ENCODE assay signal across 8 mouse cellular contexts in genomic region chr14:27596265-27596664, GRCm38 (mm10). TPM values are rescaled to one million over a fixed set of nuclear protein-coding genes. Genes with fewer than 3 reads are reported as not detected.
DNase-seq lines count a peak whose midpoint lies in the region; ATAC-seq and TF ChIP-seq lines count a peak whose summit lies in the region.

No protein-coding gene starts in this region.

- no peak overlapping the region for H3K9ac ChIP-seq in midbrain, embryonic 11.5 days (ENCODE audit: low read length)
- H3K9ac ChIP-seq in midbrain, embryonic 15.5 days, result no peak overlapping the region
- no peak overlapping the region for H3K9ac ChIP-seq in limb, embryonic 14.5 days (ENCODE audit: low read depth, low read length, severe bottlenecking)

- intact Hi-C loops in gastrocnemius, adult 2 months (cut with DNase I), result loop anchor here (1.0 kb wide), 1 partner anchor 145 kb away; no protein-coding TSS in a partner anchor

- no peak for TF ChIP-seq POLR2A in limb, embryonic 14.5 days (IDR thresholded peaks at IDR 0.05; ENCODE audit: borderline replicate concordance, extremely low read depth, insufficient read depth, insufficient read length)
- no peak for TF ChIP-seq POLR2A in olfactory bulb, adult 2 months (IDR thresholded peaks at IDR 0.05; ENCODE audit: insufficient read depth, low read depth, low read length)
- no peak for TF ChIP-seq POLR2A in thymus, adult 2 months (IDR thresholded peaks at IDR 0.05; ENCODE audit: control insufficient read depth, extremely low read depth, insufficient read depth, low read length, poor library complexity)

- ATAC-seq in midbrain, embryonic 11.5 days (ENCODE audit: low FRiP score), result peak; percentile 70
- no peak for ATAC-seq in midbrain, embryonic 15.5 days (replicated peaks)
- peak; percentile 77; the same call in 1 of the 2 replicates for ATAC-seq in limb, embryonic 14.5 days (ENCODE audit: low FRiP score, low read depth)

- WGBS in midbrain, embryonic 11.5 days, result 7% methylated on average over 7 of the region's 7 CpGs
- 5% methylated on average over 7 of the region's 7 CpGs for WGBS in midbrain, embryonic 15.5 days
- WGBS in limb, embryonic 14.5 days, result 1% methylated on average over 7 of the region's 7 CpGs
- 2% methylated on average over 7 of the region's 7 CpGs for WGBS in olfactory bulb, adult 2 months
- 5% methylated on average over 7 of the region's 7 CpGs for WGBS in thymus, adult 2 months

- H3K9me3 ChIP-seq in midbrain, embryonic 11.5 days (ENCODE audit: control insufficient read depth, low read length), result no peaks in the 10 kb centered on the region
- no peaks in the 10 kb centered on the region for H3K9me3 ChIP-seq in midbrain, embryonic 15.5 days
- no peaks in the 10 kb centered on the region for H3K9me3 ChIP-seq in limb, embryonic 14.5 days (ENCODE audit: control insufficient read depth, low read length)

- no peak overlapping the region for H3K4me2 ChIP-seq in midbrain, embryonic 11.5 days
- no peak overlapping the region for H3K4me2 ChIP-seq in midbrain, embryonic 15.5 days
- H3K4me2 ChIP-seq in limb, embryonic 14.5 days (replicated peaks; ENCODE audit: low read depth, low read length, severe bottlenecking), result no peak overlapping the region

- peak; percentile 68 for TF ChIP-seq CTCF in gastrocnemius, adult 2 months (IDR thresholded peaks at IDR 0.05)
- TF ChIP-seq CTCF in olfactory bulb, adult 2 months (IDR thresholded peaks at IDR 0.05; ENCODE audit: insufficient read depth, low read depth, low read length), result peak; percentile 58; the same call in 1 of the 2 replicates
- peak; percentile 75; the same call in 1 of the 2 replicates for TF ChIP-seq CTCF in thymus, adult 2 months (IDR thresholded peaks at IDR 0.05; ENCODE audit: borderline replicate concordance, control insufficient read depth, extremely low read depth, insufficient read depth, low read length, poor library complexity)

- no peaks in the 10 kb centered on the region for H3K4me1 ChIP-seq in midbrain, embryonic 11.5 days (ENCODE audit: control insufficient read depth, insufficient read depth, low read length)
- no peaks in the 10 kb centered on the region for H3K4me1 ChIP-seq in midbrain, embryonic 15.5 days
- H3K4me1 ChIP-seq in limb, embryonic 14.5 days (ENCODE audit: control insufficient read depth, insufficient read depth, low read length), result no peaks in the 10 kb centered on the region
- H3K4me1 ChIP-seq in olfactory bulb, adult 2 months (ENCODE audit: control insufficient read depth, insufficient read depth, low read length), result 0 out of 2 replicates have a peak, but pooled peaks cover 2% of the 10 kb centered on the region
- no peaks in the 10 kb centered on the region for H3K4me1 ChIP-seq in thymus, adult 2 months (replicated peaks; ENCODE audit: control insufficient read depth, insufficient read depth, low read length)

- H3K27ac ChIP-seq in midbrain, embryonic 11.5 days (ENCODE audit: low read depth, low read length), result no peak overlapping the region
- H3K27ac ChIP-seq in midbrain, embryonic 15.5 days, result no peak overlapping the region
- H3K27ac ChIP-seq in gastrocnemius, adult 2 months, result no peak overlapping the region
- H3K27ac ChIP-seq in limb, embryonic 14.5 days (replicated peaks; ENCODE audit: low read depth, low read length), result no peak overlapping the region
- H3K27ac ChIP-seq in olfactory bulb, adult 2 months (ENCODE audit: insufficient read depth, low read depth, low read length), result no peak overlapping the region
- H3K27ac ChIP-seq in thymus, adult 2 months (ENCODE audit: control insufficient read depth, insufficient read depth, low read length), result no peak overlapping the region

- DNase-seq in midbrain, embryonic 11.5 days (ENCODE audit: low spot score, missing footprints), result peak; percentile 96
- DNase-seq in cerebellum, adult 8-10 months, result peak; percentile 60
- peak; percentile 81 for DNase-seq in gastrocnemius, adult 2 months
- peak; percentile 47 for DNase-seq in kidney, adult 11 months
- peak; percentile 96 for DNase-seq in limb, embryonic 14.5 days (ENCODE audit: low spot score)
- peak; percentile 79 for DNase-seq in thymus, adult 2 months

- H3K36me3 ChIP-seq in midbrain, embryonic 11.5 days (ENCODE audit: control insufficient read depth, insufficient read depth, low read length), result no peaks in the 10 kb centered on the region
- no peaks in the 10 kb centered on the region for H3K36me3 ChIP-seq in midbrain, embryonic 15.5 days (replicated peaks)
- H3K36me3 ChIP-seq in limb, embryonic 14.5 days (ENCODE audit: control insufficient read depth, insufficient read depth, low read length), result no peaks in the 10 kb centered on the region
- H3K36me3 ChIP-seq in thymus, adult 2 months (ENCODE audit: control insufficient read depth, insufficient read depth, low read length), result no peaks in the 10 kb centered on the region

- H3K4me3 ChIP-seq in midbrain, embryonic 11.5 days (ENCODE audit: low read depth, low read length), result no peak overlapping the region
- no peak overlapping the region for H3K4me3 ChIP-seq in midbrain, embryonic 15.5 days
- H3K4me3 ChIP-seq in gastrocnemius, adult 2 months, result no peak overlapping the region
- no peak overlapping the region for H3K4me3 ChIP-seq in limb, embryonic 14.5 days (replicated peaks; ENCODE audit: low read length)
- no peak overlapping the region for H3K4me3 ChIP-seq in olfactory bulb, adult 2 months (ENCODE audit: insufficient read depth, low read depth, low read length)
- H3K4me3 ChIP-seq in thymus, adult 2 months (ENCODE audit: control insufficient read depth, insufficient read depth, low read length), result no peak overlapping the region

- H3K27me3 ChIP-seq in midbrain, embryonic 11.5 days (ENCODE audit: control insufficient read depth, insufficient read depth, low read length), result no peaks in the 10 kb centered on the region
- H3K27me3 ChIP-seq in midbrain, embryonic 15.5 days (replicated peaks), result no peaks in the 10 kb centered on the region
- no peaks in the 10 kb centered on the region for H3K27me3 ChIP-seq in limb, embryonic 14.5 days (ENCODE audit: control insufficient read depth, insufficient read depth, low read length)
- no peaks in the 10 kb centered on the region for H3K27me3 ChIP-seq in thymus, adult 2 months (ENCODE audit: control insufficient read depth, insufficient read depth, low read length)

RNA-seq across cellular contexts. Expression of gene Erc2, which starts 26.0 kb away (rescaled TPM):
- polyA plus RNA-seq in midbrain, embryonic 11.5 days (2014; fragmentation: Nextera tagmentation; extraction: Ambion mirVana), result 10.6 and 13.8 TPM in 2 replicates
- polyA plus RNA-seq in midbrain, embryonic 15.5 days (2015; fragmentation: Nextera tagmentation; extraction: Ambion mirVana), result 94.5 and 110 TPM in 2 replicates
- total RNA-seq in gastrocnemius, adult 2 months (2021), result under 1 TPM; 0.36 to 0.41 TPM
- polyA plus RNA-seq in limb, embryonic 14.5 days (2012; rRNA removed), result 4.3 and 4.9 TPM in 2 replicates
- 6.5 and 8.6 TPM in 2 replicates for polyA plus RNA-seq in limb, embryonic 14.5 days (2014; fragmentation: Nextera tagmentation; extraction: Ambion mirVana)
- polyA plus RNA-seq in olfactory bulb, adult 2 months (2012; ENCODE audit: insufficient read depth, insufficient read length, low replicate concordance, missing spikeins), result not detected in 2 replicates
- polyA plus RNA-seq in thymus, adult 2 months (2012; rRNA removed), result 0.17 and 0.18 TPM in 2 replicates
